Mouse (Mus musculus): Measurements from ENCODE around the gene Rab40c. TPM values are rescaled to one million over a fixed set of nuclear protein-coding genes. Genes with fewer than 3 reads are reported as not detected.

The Rab40c gene
- polyA plus RNA-seq, 1 experiment from 2014 or later = 11.0 TPM

DNA sequence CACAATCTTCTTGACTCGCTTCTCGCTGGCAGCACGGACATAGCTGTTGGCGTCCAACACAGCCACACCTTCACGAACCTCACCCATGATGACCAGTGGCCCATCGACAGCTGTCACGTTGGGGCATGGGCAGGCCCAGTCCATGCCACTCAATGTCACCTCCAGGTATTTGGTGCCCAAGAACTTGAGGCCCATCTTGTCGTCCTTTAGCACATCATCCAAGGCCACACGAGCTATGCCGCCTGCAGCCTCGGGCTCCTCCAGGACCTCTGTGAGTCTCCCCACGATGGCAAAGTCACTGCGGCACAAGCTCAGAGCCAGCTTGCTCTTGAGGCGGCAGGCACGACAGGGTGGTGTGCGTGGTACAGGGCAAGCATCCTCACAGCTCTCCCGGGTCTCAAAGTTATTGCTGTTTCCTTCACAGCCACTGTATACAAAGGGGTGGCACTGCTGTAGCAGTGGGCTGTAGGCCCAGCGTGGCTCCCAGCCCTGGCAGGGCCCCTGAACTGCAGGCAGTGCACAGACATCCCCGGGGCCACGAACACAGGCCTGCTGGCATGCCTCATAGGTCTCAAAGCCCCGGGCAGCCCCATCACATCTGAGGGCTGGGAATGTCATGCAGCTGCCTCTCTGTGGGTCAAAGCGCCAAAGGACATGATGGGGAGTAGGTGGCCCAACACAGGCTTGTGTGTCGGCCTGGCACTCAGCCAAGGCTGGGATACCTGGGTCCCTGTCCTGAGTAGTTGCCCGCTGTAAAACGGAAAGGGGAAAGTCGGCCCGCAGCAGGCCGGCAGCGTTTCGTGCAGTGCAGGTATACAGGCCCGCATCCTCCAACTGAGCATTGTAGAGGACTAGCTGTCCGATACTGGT is 41.6 kb downstream of the Rab40c start:
- H3K4me3 ChIP-seq (ENCODE audit: low read depth, low read length) = no peak overlapping the region
- H3K27me3 ChIP-seq (ENCODE audit: control insufficient read depth, insufficient read depth, low read length) = no peaks in the 10 kb centered on the region
- H3K27ac ChIP-seq (ENCODE audit: low read depth, low read length) = no peak overlapping the region
- 91% methylated on average over 32 of the region's 32 CpGs for WGBS (ENCODE audit: insufficient replicate concordance)
- no peak for ATAC-seq (replicated peaks; ENCODE audit: insufficient number of reproducible peaks, low FRiP score, low TSS enrichment)
- no peak overlapping the region for H3K9ac ChIP-seq (ENCODE audit: low read depth, low read length)
- peaks cover 7% of the 10 kb centered on the region; the same call in 1 of the 2 replicates for H3K36me3 ChIP-seq (ENCODE audit: control insufficient read depth, insufficient read depth, low read length)
- H3K9me3 ChIP-seq (replicated peaks; ENCODE audit: control insufficient read depth, low read length) = no peaks in the 10 kb centered on the region
- peaks cover 36% of the 10 kb centered on the region for H3K4me1 ChIP-seq (ENCODE audit: control insufficient read depth, insufficient read depth, low read length)
- H3K4me2 ChIP-seq = no peak overlapping the region

DNA sequence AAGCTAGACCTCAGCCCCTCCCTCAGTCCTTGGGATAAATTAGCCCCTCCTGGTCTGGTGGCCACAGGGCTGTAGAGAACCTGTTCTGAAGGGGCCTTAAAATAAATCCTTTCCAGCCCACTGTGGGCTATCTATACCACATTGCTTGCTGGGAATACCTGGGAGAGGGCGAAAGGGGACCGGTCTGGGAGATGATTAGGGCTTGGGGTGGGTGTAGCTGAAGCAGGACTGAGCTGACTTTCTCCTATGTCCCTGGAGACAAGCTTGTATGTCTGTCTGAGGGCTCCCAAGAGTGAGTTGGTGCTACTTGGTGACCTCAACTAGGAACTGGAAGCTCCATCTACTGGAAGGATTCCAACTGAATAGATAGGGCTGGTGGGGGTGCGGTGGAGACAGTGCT is 42.5 kb downstream of the Rab40c start:
- WGBS (ENCODE audit: insufficient replicate concordance) = 88% methylated on average over 3 of the region's 3 CpGs
- Histone ChIP-seq H3K4me3 (ENCODE audit: low read depth, low read length) (no peak overlapping the region), H3K9ac (ENCODE audit: low read depth, low read length) (no peak overlapping the region), H3K4me1 (ENCODE audit: control insufficient read depth, insufficient read depth, low read length) (peaks cover 33% of the 10 kb centered on the region), H3K4me2 (no peak overlapping the region), H3K27me3 (ENCODE audit: control insufficient read depth, insufficient read depth, low read length) (no peaks in the 10 kb centered on the region), H3K27ac (ENCODE audit: low read depth, low read length) (no peak overlapping the region), H3K36me3 (ENCODE audit: control insufficient read depth, insufficient read depth, low read length) (peaks cover 7% of the 10 kb centered on the region; the same call in 1 of the 2 replicates), H3K9me3 (replicated peaks; ENCODE audit: control insufficient read depth, low read length) (no peaks in the 10 kb centered on the region)
- ATAC-seq (replicated peaks; ENCODE audit: insufficient number of reproducible peaks, low FRiP score, low TSS enrichment) = no peak

- WGBS (ENCODE audit: insufficient replicate concordance) = 64% methylated on average over 10 of the region's 10 CpGs
- peak overlapping the region; percentile 80 for H3K9ac ChIP-seq (ENCODE audit: low read depth, low read length)
- H3K27me3 ChIP-seq (ENCODE audit: control insufficient read depth, insufficient read depth, low read length) = no peaks in the 10 kb centered on the region
- peaks cover 4% of the 10 kb centered on the region; the same call in 1 of the 2 replicates for H3K36me3 ChIP-seq (ENCODE audit: control insufficient read depth, insufficient read depth, low read length)
- no peak for ATAC-seq (replicated peaks; ENCODE audit: insufficient number of reproducible peaks, low FRiP score, low TSS enrichment)
- H3K4me2 ChIP-seq = peak overlapping the region; percentile 96
- H3K4me3 ChIP-seq (ENCODE audit: low read depth, low read length) = peak overlapping the region; percentile 85
- H3K27ac ChIP-seq (ENCODE audit: low read depth, low read length) = no peak overlapping the region
- H3K9me3 ChIP-seq (replicated peaks; ENCODE audit: control insufficient read depth, low read length) = no peaks in the 10 kb centered on the region
- H3K4me1 ChIP-seq (ENCODE audit: control insufficient read depth, insufficient read depth, low read length) = peaks cover 27% of the 10 kb centered on the region
Observed at GRCm38 (mm10) chr17:25876347-25876915, 43.1 kb downstream of the Rab40c start.

DNA sequence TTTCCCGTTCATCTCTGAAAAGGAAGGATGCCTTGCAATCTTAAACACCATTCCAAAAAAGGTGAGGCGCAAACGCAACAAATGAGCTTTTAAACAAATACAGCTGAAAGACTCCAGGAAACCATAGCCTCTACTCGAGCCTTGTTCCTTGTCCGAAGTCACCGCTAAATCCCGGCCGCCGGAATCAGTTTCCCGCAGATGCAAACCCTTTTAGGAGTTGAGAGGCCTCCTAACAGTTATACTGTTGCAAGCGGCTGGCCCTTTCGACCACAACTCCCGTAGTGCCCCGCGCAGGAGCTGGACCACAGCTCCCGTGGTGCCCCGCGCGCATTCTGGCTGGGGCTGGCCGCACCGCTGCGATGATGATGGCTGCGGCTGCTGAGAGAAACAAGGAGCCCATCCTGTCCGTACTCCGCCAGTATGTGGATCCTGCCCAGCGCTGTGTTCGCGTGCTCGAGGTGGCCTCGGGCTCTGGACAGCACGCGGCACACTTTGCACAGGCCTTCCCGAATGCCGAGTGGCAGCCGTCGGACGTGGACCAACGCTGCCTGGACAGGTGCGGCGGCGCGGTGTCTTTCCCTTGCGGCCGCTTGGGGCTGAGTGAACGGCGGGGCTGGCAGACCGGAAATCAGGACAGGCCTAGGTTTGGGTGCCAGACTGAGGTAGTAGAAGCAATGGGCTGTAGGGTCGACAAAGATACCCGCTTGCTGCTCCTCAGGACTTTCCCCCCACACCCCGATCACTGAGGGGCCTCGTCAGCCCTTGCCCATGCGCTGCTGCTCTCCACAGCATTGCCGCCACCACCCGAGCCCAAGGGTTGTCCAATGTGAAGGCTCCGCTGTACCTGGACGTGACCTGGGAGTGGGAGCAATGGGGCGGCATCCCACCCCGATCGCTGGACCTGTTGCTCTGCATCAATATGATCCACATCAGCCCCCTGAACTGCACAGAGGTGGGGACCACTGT is 44.1 kb downstream of the Rab40c start:
- Histone ChIP-seq H3K4me1 (ENCODE audit: control insufficient read depth, insufficient read depth, low read length) (peaks cover 20% of the 10 kb centered on the region), H3K4me3 (ENCODE audit: low read depth, low read length) (peak overlapping the region; percentile 85), H3K36me3 (ENCODE audit: control insufficient read depth, insufficient read depth, low read length) (peaks cover 4% of the 10 kb centered on the region; the same call in 1 of the 2 replicates), H3K27ac (ENCODE audit: low read depth, low read length) (peak overlapping the region; percentile 89), H3K27me3 (ENCODE audit: control insufficient read depth, insufficient read depth, low read length) (no peaks in the 10 kb centered on the region), H3K4me2 (peak overlapping the region; percentile 96), H3K9ac (ENCODE audit: low read depth, low read length) (peak overlapping the region; percentile 80), H3K9me3 (replicated peaks; ENCODE audit: control insufficient read depth, low read length) (no peaks in the 10 kb centered on the region)
- peak; percentile 80 for ATAC-seq (replicated peaks; ENCODE audit: insufficient number of reproducible peaks, low FRiP score, low TSS enrichment)
- 1% methylated on average over 59 of the region's 59 CpGs for WGBS (ENCODE audit: insufficient replicate concordance)

GRCm38 (mm10) chr17:25874721-25875170 is 44.8 kb downstream of the Rab40c start, which contains the start of gene Mettl26:
Mettl26 (plus strand) TSS chr17:25875074.
- under 1% methylated on average over 25 of the region's 25 CpGs for WGBS (ENCODE audit: insufficient replicate concordance)
- H3K4me3 ChIP-seq (ENCODE audit: low read depth, low read length) = peak within 1 kb of the TSS; percentile 85
- H3K9ac ChIP-seq (ENCODE audit: low read depth, low read length) = peak within 1 kb of the TSS; percentile 80
- peak within 1 kb of the TSS; percentile 96 for H3K4me2 ChIP-seq
- ATAC-seq (replicated peaks; ENCODE audit: insufficient number of reproducible peaks, low FRiP score, low TSS enrichment) = peak; percentile 72
- peaks cover 20% of the 10 kb centered on the region for H3K4me1 ChIP-seq (ENCODE audit: control insufficient read depth, insufficient read depth, low read length)
- H3K9me3 ChIP-seq (replicated peaks; ENCODE audit: control insufficient read depth, low read length) = no peaks in the 10 kb centered on the region
- peaks cover 4% of the 10 kb centered on the region; the same call in 1 of the 2 replicates for H3K36me3 ChIP-seq (ENCODE audit: control insufficient read depth, insufficient read depth, low read length)
- no peaks in the 10 kb centered on the region for H3K27me3 ChIP-seq (ENCODE audit: control insufficient read depth, insufficient read depth, low read length)
- peak within 1 kb of the TSS; percentile 89 for H3K27ac ChIP-seq (ENCODE audit: low read depth, low read length)

DNA sequence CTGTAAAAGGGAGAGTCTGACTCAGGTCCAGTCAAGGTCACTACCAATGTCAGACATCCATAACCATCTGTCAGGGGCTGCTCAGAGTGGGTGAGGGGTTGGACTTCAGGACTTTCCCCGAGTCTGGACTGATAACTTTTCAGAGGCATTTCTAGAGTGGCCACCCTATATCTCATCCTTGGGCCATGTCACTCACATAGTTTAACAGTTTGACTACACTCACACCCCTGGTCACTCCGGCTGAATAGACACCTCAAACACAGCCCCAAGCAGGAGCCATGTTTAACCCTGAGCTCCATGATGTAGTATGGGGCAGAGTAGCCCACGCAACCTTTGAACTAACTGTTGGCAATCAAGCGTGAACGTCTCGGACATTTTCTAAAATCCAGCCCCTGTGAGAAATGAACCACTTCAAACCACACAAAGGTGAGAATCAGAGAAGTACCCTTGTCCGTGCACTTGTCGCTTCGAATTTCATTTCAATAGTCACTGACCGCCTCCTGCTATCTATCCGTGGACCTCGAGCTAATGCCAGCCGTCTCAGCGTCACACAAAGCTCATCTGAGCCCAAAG is 45.3 kb downstream of the Rab40c start:
- H3K27ac ChIP-seq (ENCODE audit: low read depth, low read length) = peak overlapping the region; percentile 89
- WGBS (ENCODE audit: insufficient replicate concordance) = 6% methylated on average over 14 of the region's 14 CpGs

GRCm38 (mm10) chr17:25873405-25874147 is 46.0 kb downstream of the Rab40c start:
- Histone ChIP-seq H3K4me3 (ENCODE audit: low read depth, low read length) (no peak overlapping the region; the same call in 1 of the 2 replicates), H3K27me3 (ENCODE audit: control insufficient read depth, insufficient read depth, low read length) (no peaks in the 10 kb centered on the region), H3K36me3 (ENCODE audit: control insufficient read depth, insufficient read depth, low read length) (peaks cover 2% of the 10 kb centered on the region; the same call in 1 of the 2 replicates), H3K9ac (ENCODE audit: low read depth, low read length) (no peak overlapping the region), H3K4me2 (peak overlapping the region; percentile 96), H3K9me3 (replicated peaks; ENCODE audit: control insufficient read depth, low read length) (no peaks in the 10 kb centered on the region), H3K4me1 (ENCODE audit: control insufficient read depth, insufficient read depth, low read length) (peaks cover 20% of the 10 kb centered on the region), H3K27ac (ENCODE audit: low read depth, low read length) (peak overlapping the region; percentile 89; the same call in 1 of the 2 replicates)
- 73% methylated on average over 11 of the region's 11 CpGs for WGBS (ENCODE audit: insufficient replicate concordance)
- ATAC-seq (replicated peaks; ENCODE audit: insufficient number of reproducible peaks, low FRiP score, low TSS enrichment) = no peak

More for the DNA sequence above, 45.3 kb downstream of the Rab40c start:
- no peaks in the 10 kb centered on the region for H3K27me3 ChIP-seq (ENCODE audit: control insufficient read depth, insufficient read depth, low read length)
- H3K36me3 ChIP-seq (ENCODE audit: control insufficient read depth, insufficient read depth, low read length) = peaks cover 4% of the 10 kb centered on the region; the same call in 1 of the 2 replicates
- peak overlapping the region; percentile 80 for H3K9ac ChIP-seq (ENCODE audit: low read depth, low read length)
- no peaks in the 10 kb centered on the region for H3K9me3 ChIP-seq (replicated peaks; ENCODE audit: control insufficient read depth, low read length)
- peak overlapping the region; percentile 96 for H3K4me2 ChIP-seq
- ATAC-seq (replicated peaks; ENCODE audit: insufficient number of reproducible peaks, low FRiP score, low TSS enrichment) = no peak; the same call in 1 of the 2 replicates
- H3K4me3 ChIP-seq (ENCODE audit: low read depth, low read length) = peak overlapping the region; percentile 85
- peaks cover 20% of the 10 kb centered on the region for H3K4me1 ChIP-seq (ENCODE audit: control insufficient read depth, insufficient read depth, low read length)

Measured in heart, embryonic 11.5 days (tissue).